Mouse (Mus musculus) left cerebral cortex, postnatal 14 days (tissue): ENCODE measurements at regions not wholly inside any gene's neighbourhood (a gene's known extent, or its start where the extent isn't known, plus 50 kb on each side); places are given as distances from the start of the nearest gene placed in this dataset.

Experiments used
- DNase-seq, 2 experiments: peaks; one replicate each; pipeline ENCODE4 v3.0.0; 2021 to 2022; ENCODE audit warnings: low spot score in 2 of 2, mixed read lengths in 1 of 2
- intact Hi-C: fragments of 180-260 bp; cut with DNase I; formaldehyde crosslinking; loops from one replicate; pipeline ENCODE4 v1.15.1; 2025

DNA sequence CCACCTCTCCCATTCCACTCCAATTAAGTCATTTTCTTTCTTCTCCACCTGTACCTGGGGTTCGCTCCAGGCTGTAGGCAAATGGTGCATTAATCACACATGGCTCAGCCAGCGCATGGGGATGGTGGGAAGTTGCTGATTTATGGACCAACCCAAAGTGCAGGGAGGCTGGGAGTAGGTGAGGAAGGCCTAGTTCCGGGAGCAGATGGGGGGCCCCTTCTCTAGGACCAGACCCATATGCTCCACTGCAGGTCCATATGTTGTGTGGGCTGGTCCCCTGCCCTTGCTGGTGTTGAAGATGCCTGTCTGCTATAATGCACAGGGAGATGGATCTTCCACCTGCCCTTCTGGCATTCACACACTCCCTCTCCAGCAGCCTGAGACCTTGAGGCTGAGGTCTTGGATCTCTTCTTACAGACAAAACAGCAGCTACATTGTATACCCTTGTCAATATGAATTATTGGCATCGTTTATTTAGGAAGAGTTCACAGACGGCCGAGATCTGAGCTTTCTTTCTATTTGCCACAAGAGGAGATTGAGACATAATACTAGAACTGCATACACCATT is 493.5 kb downstream of the Dhx35 start:
- intact Hi-C loops: no loop called here
- DNase-seq: no peak

DNA sequence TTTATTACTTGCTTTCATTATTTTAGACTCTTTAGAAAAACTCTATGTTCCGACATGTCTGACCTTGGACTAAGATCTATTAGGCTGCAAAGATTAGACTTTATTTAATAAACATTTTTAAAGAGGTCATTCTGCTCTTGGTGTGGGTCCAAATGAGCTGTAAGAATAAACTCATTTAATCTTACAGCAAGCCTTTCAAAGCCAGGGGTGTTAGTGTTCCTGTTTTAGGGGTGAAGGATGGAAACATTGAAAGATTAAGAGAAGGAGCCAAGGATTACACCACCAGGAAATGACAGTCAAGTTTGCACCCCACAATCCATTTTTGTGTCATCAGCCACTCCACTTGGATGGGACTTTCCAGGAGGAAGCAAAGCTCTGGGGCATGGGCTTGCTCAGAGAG is 495.5 kb downstream of the Dhx35 start:
- no peak for DNase-seq

DNA sequence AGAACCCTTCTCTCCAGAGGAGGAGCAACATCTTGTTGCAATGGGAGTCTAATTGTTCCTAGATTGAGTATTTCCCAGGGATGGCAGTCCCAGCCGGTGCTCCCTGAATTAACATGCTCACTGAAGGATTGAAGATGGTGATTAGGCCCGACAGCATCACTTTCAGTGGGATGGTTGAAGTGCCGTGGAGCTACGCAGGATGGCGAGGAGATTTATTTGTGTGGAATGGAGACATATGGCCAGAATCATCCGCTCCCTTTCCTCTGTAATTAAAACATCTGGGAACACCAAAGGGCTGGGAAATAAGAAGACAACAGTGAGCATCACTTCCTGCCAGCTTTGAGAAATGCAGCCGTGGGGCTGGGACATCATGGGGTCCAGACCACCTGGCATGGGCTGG is 512.4 kb downstream of the Dhx35 start:
- no peak for DNase-seq
- intact Hi-C loops: no loop called here

More for the DNA sequence above, 495.5 kb downstream of the Dhx35 start:
- intact Hi-C loops: no loop called here

DNA sequence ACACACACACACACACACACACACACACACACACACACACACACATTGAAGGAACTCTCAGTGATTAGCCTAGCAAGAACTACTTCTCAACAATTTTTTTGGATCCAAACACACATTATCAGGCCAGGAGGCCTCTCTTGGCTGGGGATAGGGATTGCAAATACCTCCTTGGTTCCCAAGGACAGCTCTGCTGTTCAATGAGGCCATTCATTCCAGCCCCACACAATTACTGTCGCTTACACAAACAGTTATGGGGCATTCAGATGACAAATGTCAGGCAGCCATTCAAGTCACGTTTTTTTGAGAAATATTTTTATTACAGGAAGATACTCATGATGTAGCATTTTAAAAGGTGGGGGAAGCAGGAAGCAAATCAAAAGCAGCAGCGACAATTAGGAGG is 540.1 kb downstream of the Dhx35 start:
- intact Hi-C loops: no loop called here
- DNase-seq: no peak

DNA sequence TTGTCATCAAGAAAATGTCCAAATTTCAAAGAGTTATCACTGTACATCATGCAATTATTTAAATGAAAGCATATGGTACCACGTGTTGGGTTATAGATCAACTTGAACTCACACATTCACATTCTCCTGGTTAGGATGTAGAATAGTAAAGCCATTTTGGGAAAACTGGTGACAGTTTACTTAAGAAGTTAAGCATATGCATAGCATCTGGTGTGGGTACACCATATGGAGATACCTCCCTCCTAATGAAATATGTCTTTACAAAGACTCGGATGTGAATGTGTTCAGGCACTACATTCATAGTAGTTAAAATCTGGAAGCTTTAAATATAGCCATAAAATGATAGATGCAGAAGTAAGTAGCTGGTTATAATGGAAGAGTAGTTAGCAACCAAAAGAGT is 542.0 kb downstream of the Dhx35 start:
- intact Hi-C loops: no loop called here
- DNase-seq: no peak

DNA sequence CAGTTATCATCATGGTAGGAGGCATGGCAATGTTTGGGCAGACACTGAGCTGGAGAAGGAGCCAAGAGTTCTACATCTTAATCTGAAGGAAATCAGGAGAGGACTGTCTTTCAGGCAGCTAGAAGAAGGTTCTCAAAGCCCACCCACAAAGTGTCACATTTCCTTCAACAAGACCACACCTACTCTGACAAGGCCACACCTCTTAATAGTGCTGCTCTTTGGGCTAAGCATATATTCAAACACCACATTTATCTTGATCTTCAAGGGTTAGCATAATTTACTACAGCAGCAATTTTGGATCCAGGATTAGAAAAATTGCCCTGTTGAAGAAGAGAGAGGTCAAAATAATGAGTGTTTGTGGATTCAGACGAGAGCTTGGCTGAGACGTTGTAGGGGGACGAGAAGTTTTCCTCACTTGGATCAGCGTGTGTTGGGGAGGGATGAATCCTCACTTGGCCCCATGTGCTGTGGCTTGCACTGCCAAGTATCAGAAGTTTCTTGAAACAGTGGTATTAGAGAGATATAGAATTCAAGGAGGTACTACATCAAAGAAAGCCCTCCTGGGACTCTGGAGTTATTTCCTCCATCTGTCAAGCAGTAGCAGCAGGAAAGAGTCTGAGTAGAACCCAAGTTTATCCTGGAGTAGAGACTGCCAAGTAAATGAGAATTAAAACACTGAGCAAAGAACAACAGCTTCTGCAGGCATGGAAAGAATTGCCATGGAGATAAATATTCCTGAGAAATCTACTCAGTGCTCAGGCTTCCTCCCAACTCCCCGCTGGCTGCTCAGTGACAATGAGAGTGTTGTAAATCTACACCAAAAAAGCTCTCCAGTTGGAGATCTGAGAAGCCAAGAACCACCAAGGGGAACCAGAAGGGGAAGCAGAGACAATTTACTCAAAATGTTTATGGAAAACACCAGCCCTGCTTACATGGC is 549.3 kb downstream of the Dhx35 start:
- peak in 1 of 2 experiments; percentile 6 for DNase-seq
- intact Hi-C loops: no loop called here

DNA sequence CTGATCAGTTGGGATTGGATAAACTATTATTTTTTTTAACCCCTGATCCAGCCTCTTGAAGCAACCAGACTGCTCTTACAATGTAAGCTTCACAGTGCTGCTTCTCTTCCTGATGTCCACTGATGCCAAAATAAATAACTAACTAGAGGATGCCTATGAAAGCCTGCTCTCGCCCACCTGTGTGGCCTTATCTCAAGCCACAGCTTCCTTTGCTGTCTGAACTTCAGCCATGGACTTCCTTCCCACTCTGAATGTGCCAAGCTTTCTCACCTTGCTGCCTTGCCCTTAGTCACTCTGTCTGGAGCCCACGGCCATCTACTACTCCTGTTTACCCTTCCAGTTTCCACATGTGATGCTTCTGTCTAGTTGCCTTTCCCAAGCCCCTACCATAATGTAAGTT is 559.6 kb downstream of the Dhx35 start:
- no peak for DNase-seq
- intact Hi-C loops: no loop called here

DNA sequence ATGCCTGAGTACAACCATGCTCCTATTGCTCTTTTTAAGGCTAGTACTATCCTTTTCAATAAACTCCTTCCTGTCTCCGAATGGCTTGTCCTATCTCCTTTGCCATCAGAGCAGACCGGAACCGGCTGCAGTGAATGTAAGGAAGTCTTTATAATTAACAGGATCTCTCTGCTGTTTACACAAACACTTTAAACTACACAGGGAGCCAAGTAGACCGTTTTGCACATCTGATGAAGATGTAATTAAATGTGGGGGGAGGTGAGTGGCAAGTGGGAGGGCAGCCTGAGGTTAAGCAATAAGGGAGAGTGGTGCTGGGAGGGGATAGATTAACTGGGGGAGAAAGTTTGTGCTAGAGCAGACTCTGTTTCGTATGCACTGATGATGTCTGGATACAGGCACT is 561.9 kb downstream of the Dhx35 start:
- intact Hi-C loops: no loop called here

DNA sequence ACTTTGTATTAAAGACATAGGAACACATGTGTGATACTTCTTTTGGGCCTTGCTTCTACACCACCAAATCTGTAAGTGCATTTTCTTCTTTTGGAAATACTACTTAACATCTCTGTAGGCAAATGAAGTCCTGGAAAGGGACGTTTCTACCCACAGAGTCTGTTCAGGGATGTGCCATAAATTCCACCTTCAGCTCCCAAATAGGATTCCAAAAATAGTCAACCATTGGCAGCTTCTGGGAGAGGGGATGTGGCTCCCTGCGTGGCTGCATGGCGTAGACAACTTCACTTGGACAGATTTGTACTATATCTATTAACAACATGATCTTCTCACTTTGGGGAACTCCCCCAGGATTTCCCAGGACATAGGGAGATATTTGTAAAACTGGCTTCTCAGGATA is 566.8 kb downstream of the Dhx35 start:
- peak; percentile 30 to 38 for DNase-seq
- intact Hi-C loops: no loop called here

More for the DNA sequence above, 561.9 kb downstream of the Dhx35 start:
- no peak for DNase-seq

DNA sequence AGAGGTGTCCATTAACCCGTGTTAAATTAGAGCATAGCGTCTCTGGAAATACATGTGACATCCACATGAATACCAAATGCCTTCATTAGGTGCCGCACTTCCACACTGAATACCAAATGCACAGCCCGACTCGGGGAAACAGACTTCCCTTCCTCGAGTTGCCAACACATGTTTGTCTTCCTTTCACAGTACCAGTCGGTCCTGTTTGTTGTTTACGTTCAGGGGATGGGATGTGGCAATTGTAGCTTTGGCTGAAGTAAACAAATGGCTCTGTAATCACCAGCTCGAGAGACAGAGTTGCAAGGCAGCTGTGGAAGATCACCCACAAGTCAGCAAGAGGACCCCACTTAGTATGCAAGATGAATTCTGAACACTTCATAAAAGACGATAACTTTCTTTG is 598.3 kb downstream of the Dhx35 start:
- intact Hi-C loops: no loop called here
- DNase-seq: peak in 1 of 2 experiments; percentile 4

DNA sequence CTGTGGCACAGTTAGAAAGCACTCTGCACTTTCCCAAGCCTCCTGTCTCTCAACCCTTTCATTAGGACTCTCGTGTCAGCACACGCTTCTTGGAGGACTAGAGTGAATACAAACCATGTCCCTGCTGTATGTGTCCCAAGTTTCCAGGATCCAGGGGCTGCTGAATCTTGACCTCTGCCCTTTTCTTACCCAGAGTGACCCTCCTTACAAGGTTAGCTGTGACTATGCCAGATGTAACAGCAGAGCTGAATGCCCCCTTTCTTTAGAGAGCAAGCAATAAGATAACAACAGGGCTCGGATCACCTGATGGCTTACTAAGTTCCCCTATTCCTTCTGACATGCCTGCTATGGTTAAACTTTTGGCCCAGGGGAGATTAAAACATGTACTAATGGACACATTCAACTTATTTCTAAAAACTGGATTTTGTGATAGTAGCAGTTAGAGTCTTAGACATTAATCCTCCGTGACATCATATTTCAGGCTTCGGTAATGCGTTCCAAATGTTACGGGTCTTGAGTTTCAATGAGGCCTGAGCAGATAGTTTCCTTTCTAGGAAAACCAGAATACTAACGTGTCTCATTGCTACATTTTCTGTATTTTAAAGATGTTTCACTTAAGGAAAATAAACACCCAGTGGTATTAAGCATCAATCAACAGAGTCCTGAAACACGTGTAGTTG is 607.0 kb downstream of the Dhx35 start:
- intact Hi-C loops: no loop called here
- DNase-seq: no peak

DNA sequence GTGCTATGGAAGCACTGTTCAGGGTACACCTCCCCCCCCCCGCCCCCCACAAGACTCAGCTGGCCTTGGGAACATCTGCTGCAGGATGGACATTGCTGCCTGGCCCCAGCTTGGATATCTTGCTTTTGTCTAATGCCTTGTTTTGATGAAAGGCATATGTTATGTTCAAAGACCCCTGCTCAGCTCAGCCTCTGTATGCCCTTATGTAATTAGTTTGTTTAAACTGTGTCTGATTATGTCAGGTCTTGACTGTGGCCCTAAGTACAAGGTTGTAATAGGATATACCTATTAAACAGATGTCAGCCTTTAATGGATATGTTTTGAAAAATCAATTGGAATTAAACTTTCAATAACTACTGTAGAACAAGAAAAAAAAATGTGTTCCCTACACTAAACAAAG is 610.3 kb downstream of the Dhx35 start:
- intact Hi-C loops: no loop called here

DNA sequence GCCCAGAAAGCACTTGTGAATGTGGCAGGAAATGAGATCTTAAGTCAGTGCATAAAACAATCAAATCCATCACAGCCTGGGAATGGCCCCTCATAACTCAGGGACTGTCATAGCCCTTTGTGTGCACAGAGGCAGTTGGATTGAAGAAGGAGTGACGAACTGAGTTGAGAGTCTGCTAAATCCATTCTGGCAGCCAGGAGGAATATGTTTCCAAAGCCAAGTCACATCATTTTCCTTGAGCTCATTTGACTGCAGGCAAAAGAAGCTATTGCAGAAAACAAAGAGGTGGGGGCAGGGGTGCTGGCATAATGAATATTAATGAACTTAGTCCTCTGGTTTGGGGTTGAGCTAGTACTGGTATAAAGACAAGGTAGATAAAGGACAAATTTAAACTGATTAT is 620.0 kb downstream of the Dhx35 start:
- no peak for DNase-seq
- intact Hi-C loops: no loop called here

More for the DNA sequence above, 610.3 kb downstream of the Dhx35 start:
- no peak for DNase-seq

DNA sequence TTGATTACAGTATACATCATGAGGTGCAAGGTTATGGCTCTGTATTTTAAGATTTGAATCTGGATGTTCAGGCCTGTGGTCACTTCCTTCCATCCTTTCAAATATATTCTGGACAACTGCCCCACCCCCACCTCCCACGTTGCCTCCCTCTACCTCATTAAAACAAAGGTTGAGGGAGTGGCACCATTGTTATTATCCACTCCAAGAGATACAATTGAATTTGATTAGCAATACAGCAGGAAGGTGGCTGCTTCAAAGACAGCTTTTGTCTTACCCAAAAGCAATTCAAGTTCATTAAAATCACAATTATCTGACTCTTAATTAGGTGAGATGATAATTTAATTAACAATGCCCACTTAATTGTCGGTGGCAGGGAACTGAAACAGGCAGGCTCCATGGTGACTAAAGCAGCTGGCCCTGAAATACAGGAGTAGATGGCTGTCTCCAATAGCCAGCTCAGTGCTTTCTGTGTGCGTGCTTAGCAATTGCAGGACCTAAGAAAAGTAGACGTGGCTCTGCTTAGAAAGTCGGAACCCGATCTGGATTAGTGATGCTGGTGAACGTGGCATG is 623.8 kb downstream of the Dhx35 start:
- DNase-seq: no peak
- intact Hi-C loops: no loop called here

DNA sequence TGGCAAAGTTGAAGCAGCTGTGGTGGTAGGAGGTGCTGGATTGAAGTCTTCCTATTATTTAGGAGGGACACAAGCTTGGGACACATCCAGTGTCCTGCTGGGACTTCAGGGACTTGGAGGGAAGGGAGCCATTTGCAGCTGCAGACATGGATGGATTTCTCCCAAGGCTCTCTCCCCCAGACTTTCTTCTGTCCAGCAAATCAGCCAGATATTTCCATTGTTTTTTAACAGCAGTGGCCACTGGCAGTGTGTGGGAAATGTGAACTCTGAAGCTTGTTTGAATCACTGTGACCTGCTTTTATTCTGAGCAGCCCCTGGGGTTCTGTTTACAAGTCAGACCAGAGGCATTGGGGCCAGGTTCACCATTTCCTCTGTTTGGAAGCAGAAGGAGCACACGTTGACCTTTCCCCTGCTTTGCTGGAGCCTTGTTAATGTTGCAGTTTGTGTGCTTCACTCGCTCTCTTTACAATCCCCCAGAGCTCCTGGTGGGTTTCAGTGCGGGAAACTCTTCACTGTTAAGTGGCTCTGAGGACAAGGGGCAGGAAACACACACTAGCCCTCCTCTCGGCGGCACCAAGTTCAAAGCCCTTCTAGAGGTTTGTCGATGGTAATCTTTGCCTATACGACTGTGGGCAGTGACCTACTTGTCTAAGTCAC is 627.8 kb downstream of the Dhx35 start:
- intact Hi-C loops: no loop called here
- no peak for DNase-seq

DNA sequence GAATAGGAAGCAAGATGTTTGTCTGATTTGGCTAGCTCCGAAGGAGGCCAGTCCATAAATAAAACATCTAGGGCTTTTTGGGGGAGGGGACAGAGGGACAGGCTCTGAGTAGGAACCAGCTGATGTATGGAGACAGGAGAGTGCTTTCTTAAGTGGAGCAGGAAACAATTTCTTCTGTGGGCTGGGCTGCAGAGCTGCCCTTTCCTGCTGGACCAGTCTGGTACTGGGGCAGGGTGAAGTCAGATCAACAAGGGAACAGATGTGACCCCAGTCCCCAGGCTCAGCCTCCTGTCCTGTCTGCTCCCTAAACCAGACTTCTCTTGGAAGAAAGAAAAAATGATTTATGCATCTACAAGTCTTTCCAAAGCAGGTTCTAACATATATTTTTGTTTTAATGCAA is 633.6 kb downstream of the Dhx35 start:
- no peak for DNase-seq
- intact Hi-C loops: no loop called here

DNA sequence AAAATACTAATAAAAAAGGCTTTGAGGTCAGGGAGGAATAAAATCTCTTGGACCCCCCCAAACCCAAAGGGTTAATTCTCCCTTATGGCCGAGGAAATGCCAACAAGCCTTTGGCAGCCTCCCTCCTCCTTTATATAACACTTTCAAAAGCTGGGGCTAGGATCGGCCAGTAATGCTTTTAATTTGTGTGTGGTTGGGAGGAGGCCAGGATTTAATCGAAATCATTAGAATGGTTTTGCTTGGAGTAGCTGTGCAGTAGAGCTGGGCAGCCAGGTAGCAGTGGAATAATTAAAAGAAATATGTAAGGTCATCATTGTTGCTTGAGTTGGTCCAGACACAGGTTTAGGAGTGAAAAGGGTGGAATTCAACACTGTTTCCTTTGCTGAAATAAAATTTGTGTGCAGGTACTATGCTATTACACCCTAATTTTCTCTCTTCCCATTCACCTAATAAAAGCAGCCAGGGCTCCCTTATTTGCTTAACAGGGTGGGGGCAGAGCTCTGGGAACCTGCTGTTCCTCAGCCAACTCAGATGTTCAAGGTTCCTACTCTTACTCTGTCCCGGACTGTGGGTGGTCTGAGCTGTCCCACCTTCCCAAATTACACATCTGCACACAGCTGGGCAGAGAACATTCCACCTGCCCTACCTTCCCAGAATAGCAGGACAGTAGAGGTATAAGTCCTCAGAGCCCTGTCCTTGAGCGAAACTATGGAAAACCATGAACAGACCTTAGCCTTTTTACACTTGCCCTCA is 636.1 kb downstream of the Dhx35 start:
- intact Hi-C loops: no loop called here
- no peak for DNase-seq

DNA sequence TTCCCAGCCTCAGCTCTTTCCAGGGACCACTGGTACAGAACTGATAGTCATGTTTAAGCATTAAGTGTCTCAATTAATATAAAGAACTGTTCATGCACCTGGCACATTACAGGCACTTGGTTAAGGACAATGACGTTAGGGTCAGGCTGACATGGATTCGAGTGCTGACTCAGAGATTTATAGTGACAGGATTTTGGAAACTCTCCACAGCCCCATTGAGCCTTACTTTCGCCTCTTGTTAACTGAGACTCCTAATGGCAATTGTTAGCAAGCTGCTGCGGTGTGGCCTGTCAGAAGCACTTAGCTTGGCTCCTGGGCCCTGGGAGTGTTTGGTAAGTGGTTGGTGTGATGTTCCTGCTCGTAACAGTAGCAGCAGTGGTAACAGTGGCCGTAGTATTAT is 644.4 kb downstream of the Dhx35 start:
- no peak for DNase-seq

DNA sequence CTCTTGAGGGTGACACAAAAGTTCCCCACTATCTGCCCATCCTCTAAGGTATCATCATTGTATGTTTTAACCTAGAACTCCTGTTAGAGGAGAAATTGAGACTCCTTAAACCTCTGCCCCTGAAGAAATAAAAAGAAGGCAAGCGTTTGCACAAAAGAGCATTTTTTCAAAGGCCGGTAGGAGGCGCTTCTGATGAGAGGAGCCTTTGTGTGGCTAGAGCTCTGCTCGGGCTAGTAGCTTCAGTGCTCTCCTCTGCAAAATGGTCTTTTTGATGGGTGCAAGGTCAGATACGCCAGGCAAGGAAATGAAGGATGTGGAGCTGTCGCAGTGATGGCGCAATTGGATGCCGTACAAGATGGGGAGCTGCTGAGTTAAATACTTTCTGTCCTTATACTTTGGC is 649.0 kb downstream of the Dhx35 start:
- DNase-seq: peak in 1 of 2 experiments; percentile 54

More for the DNA sequence above, 644.4 kb downstream of the Dhx35 start:
- intact Hi-C loops: no loop called here

More for the DNA sequence above, 649.0 kb downstream of the Dhx35 start:
- intact Hi-C loops: no loop called here
